Mouse (Mus musculus) heart, postnatal 0 days (tissue): ENCODE data around the gene Rps6ka5.

ENCODE experiments used
- CTCF ChIP-seq: IDR thresholded peaks from 2 replicates; pipeline ENCODE4 v1.5.1; 2016; ENCODE audit warnings: antibody characterized with exemption, control low read depth, low read depth
- EP300 ChIP-seq: IDR thresholded peaks from 2 replicates; pipeline ENCODE4 v1.6.1; 2016; ENCODE audit warnings: antibody characterized with exemption, low read depth

- TF ChIP-seq CTCF (no peak), EP300 (no peak)
Observed at GRCm38 (mm10) chr12:100543437-100544193, 183.2 kb downstream of the Rps6ka5 start.
